Mouse (Mus musculus): Measurements from ENCODE around the gene Armh3. TPM values are rescaled to one million over a fixed set of nuclear protein-coding genes. Genes with fewer than 3 reads are reported as not detected.
"Not testable (repeated sequence)": the region's sequence is repeated elsewhere in the genome, so short reads cannot be mapped to it uniquely, and the experiment has no call there.

Gene Armh3
- total and polyA plus RNA-seq, 3 experiments, result 8.5 to 17.3 (median 15.5) TPM

DNA sequence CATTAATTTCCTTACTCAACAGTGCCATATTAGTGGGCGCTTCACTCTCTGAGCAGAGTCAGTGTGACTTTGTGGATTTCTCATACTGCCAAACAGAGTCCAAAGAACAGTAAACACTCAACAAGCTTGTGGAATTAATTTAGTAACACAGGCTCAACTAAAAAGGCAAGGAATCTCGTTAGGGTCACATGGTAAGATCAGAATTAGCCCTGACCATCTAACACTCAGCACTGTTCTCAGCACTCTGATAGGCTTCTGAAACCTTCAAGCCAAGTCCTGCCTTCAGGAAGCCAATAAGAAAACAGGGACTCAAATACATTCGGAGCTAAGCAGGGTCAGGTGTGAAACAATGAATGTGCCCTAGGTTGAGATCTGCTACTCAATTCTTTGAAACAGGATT is 172.1 kb downstream of the Armh3 start:
- DNase-seq, result no peak

DNA sequence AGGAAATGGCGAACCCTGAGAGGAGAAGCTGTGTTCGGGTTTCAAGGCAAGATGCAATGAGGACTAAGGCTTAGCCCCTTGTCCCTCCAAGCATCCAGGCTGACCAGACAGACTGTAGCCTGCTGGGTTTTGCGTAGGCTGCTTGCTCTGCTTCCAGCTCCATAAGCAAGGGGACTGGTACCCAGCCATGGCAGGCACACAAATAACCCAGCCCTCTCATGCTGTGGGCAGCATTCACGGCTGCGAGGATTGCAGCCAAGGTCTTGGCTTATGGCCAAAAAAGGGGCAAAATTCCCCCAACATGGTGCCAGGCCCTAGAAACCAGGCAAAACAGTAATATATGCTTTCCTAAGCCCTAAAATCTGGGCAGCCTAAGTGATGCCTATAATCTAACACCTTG is 176.5 kb downstream of the Armh3 start:
- no peak for DNase-seq

- DNase-seq, result no peak
Measured at GRCm38 (mm10) chr19:45817816-45818490, 180.3 kb downstream of the Armh3 start.

DNA sequence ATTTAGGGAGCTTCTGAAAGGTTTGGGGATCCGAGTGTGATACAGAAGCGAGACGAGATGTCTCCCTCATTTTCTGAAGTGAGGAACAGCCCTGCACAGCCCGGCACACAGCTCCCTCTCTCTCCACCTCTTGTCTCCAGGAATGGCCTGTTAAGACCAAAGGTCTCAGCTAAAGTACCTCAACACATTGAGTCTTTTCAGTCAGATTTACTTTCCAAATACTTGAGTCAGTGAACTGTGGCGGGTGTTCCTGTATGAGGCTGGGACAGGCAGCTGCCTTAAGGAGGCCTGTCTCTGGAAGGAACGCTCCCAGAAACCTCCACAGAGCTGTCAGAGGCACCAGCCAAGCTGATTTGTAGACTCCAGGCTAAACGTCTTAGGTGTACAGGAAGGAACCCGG is 181.6 kb downstream of the Armh3 start:
- DNase-seq, result no peak

- no peak for DNase-seq
Measured at GRCm38 (mm10) chr19:45815831-45816405, 182.4 kb downstream of the Armh3 start, which contains the start of gene Kcnip2. TSS of gene Kcnip2 (minus strand) at chr19:45816061.

DNA sequence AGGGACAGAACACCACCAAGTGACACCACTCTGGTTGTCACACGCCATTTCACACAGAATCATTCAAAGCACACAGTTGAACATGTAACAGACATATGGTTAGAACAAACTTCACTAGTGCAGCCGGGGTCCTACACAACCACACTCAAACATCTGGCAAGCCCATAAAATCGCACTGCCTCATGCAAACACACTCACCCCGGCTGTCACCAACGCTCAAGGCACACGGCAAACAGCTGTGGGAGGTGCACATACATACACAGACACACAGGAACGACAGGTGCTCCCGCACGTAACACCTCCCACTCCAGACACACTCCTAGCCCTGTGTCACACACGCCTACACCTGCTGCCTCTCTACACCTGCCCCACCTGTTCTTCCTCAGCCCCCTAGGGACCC is 183.1 kb downstream of the Armh3 start:
- no peak for DNase-seq

DNA sequence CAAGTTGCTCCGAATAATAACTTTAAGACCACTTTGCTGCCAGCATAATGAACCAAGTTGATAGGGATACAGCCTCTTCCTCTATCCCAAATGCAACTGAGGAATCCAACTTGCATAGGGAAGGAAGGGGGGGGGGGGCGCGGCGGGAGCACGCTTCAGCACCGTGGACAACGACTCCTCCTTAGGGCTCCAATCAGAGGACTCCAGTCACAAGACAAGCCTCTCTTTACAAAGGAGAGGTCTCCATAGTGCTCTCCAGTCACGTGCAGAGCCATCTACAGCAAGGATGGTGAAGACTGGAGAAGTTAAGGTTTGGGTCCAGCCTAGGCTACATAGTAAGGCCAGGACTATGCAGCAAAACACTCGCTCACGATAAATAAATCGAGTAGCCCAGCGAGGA is 184.5 kb downstream of the Armh3 start:
- DNase-seq, result no peak

GRCm38 (mm10) chr19:45813263-45813662 is 185.0 kb downstream of the Armh3 start:
- DNase-seq, result peak; percentile 82

DNA sequence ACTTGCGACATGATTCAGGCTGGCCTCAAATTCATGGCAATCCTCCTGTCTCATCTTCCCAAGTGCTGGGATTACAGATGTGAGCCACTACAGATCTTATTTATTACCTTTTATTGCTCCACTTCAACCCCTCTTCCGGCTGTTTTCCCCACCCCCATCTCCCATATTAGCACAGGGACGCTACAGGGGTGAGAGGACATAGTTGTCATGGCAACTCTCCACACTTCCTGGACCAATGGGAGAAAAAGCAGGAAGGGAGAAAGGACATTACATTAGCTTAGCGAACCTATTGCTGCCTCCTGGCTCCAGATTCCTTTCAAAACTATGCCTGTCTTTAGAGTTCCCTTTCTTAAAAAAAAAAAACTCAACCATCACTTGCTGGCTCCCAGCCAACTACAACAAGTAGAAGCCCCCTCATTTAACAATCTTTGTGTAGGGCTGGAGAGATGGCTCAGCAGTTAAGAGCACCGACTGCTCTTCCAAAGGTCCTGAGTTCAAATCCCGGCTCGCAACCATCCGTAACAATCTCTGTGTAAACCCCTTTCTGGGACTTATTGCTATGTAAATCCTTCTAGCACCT is 185.5 kb downstream of the Armh3 start:
- no peak for DNase-seq

DNA sequence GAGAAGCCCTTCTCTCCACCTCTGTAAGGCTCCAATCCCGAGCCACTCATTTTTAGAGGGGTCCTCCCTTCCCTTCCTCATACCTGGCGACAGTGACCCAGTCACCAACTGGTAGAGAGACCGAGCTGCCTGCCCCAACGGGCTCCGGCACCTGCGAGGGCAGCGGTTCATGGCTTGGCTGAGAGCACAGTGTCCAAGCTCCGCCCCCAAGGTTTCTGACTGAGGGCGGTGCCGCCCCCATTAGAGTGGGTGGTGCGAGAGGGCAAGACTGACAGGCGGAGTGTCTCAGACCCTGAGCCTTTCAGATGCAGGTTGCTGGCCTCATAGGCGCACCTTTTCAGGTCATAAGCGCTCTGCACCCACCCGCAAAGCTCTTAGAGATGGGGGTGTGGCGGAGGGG is 186.2 kb downstream of the Armh3 start:
- DNase-seq, result peak; percentile 83

GRCm38 (mm10) chr19:45811028-45811674 is 187.1 kb downstream of the Armh3 start:
- DNase-seq, result no peak

DNA sequence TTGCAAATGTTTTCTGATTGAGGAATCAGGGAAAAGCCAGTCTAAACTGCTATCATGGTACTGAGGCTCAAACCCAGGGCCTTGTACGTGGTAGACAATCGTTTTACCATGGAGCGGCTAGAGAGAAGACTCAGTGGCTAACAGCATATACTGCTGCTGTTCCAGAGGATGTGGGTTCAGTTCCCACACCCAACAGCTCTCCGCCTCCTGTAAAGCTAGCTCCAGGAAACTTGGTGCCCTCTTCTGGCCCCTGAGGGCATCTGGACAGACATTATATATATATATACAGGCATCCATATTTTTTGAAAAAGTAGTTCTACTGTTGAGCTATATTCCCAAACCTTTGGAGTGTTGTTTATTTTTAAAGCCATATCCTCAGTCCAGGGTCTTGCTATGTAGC is 190.6 kb downstream of the Armh3 start:
- no peak for DNase-seq

DNA sequence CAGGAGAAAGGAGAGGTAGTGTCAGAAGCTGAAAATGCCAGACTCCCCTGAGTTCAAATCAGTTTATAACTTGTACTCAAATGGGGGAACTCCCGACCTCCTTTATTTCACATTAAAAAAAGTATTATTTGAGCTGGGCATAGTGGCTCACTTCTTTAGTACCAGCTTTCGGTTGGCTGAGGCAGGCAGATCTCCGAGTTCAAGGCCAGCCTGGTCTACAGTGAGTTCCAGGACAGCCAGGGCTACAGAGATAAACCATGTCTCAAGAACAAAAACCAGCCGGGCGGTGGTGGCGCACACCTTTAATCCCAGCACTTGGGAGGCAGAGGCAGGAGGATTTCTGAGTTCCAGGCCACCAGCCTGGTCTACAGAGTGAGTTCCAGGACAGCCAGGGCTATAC is 192.5 kb downstream of the Armh3 start:
- DNase-seq, result not testable (repeated sequence)

GRCm38 (mm10) chr19:45804593-45805368 is 193.5 kb downstream of the Armh3 start:
- DNase-seq, result peak; percentile 31

GRCm38 (mm10) chr19:45803408-45803807 is 194.9 kb downstream of the Armh3 start:
- no peak for DNase-seq

- no peak for DNase-seq
Measured at GRCm38 (mm10) chr19:45802702-45803101, 195.6 kb downstream of the Armh3 start.

DNA sequence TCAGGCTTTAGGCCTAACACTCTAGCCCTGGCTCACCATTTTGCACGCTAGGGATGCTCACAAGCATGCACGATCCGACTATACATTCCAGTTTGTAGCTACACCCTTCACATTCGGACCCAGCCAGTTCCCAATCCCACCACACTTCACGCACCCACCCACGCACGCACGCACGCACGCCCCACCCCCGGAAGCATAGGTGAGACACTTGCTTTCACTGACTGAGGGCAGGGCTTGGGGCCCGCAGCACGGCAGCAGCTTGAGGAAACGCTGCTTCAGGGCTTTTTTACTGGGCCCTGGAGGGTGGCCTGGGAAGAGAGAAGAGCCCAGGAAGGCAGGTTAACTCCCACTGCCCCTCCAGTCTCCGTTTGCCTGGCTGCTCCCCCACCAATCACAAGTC is 201.4 kb downstream of the Armh3 start:
- DNase-seq, result no peak

DNA sequence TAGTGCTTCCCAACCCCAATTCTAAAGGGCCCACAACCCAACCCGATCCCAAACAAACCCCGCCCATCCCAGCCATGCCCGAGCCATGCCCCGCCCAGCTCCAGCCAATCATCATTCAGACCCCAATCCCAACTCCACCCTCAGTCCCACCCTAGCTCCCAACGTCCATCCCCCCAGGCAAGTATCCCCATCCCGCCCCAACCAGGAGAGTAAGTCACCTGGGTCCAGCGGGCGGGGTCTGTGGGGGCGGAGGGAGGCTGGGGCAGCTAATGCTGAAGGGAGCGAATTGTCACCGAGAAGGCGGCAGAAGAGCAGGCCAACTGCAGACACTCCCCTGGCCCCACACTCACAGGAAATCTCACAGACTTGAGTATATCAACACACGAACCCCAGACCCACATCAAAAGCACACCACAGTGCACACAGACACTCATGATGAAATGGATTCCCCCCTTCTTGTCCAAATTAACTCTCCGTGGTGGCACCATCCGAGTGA is 202.2 kb downstream of the Armh3 start:
- no peak for DNase-seq

GRCm38 (mm10) chr19:45795406-45795944 is 202.8 kb downstream of the Armh3 start:
- DNase-seq, result no peak

GRCm38 (mm10) chr19:45794718-45795117 is 203.6 kb downstream of the Armh3 start:
- no peak for DNase-seq

GRCm38 (mm10) chr19:45792404-45792803 is 205.9 kb downstream of the Armh3 start:
- no peak for DNase-seq
